Mouse (Mus musculus) urinary bladder, postnatal 14 days (tissue): ENCODE results near the gene 9030025P20Rik.
A peak's percentile ranks its signal among the peaks of the same experiment; 100 is the strongest.
"Not testable (repeated sequence)": the region's sequence is repeated elsewhere in the genome, so short reads cannot be mapped to it uniquely, and the experiment has no call there.

Source experiments
- DNase-seq: peaks from one replicate; pipeline ENCODE4 v3.0.0; 2021; ENCODE audit warnings: low spot score

Gene 9030025P20Rik

DNA sequence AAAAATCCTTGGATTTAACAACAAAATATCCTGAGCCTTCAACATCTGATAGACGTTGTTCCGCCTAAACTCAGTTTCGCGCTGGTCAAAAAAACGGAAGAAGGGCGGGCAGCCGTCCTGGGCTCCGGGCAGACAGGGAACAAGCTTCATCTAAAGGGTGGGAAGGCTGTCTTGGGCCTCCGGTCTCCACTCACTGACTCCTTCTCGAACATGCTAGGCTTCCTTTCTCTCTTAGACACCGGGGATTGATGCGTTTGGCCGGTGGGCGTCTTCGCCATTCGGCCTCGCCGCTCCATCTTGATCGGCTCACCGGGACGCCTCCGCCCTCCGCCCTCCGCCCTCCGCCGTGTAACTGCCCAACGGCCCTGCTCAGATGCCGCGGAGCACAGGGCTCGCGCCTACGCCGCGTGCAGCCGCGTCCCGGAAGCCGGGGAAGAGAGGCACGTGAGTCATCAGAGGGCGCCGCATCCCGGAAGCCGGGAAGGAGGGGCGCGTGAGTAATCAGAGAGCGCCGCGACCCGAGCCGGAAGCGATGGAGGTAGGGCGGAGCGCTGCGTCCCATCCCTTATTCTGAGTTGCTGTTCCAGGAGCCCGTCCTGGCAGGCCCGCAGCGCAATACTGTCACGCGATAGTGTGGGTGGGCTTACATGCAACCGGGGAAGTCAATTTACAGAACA lies at the start of gene 9030025P20Rik, which contains the start of gene Gm3417:
9030025P20Rik (plus strand) TSS at position 107 of the 677 bp plus-strand sequence.
Gm3417 (minus strand) TSS at position 429 of the 677 bp plus-strand sequence.
- not testable (repeated sequence) for DNase-seq

GRCm38 (mm10) chr17:14928631-14929030 lies 49.6 kb upstream of the 9030025P20Rik start:
- DNase-seq = no peak

GRCm38 (mm10) chr17:14930697-14931096 lies 47.6 kb upstream of the 9030025P20Rik start:
- no peak for DNase-seq

DNA sequence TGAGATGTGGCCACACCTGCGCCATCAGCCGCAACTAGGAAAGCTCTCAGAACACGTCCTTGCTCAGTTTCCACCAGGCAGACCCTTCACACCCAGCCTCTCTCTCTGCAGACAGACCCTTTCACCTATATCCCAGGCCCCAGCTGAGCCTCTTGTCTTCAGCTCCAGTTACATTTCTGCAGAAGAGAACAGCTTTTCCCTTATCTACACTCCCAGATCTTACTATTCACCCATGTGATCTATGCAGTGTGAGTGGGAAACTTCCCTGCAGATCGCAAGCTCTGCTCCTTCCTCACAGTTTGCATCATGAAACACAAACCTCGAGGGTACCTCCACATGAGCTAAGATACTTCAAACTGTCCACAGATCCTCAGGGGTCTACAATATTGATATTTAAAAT lies 46.8 kb upstream of the 9030025P20Rik start:
- no peak for DNase-seq

DNA sequence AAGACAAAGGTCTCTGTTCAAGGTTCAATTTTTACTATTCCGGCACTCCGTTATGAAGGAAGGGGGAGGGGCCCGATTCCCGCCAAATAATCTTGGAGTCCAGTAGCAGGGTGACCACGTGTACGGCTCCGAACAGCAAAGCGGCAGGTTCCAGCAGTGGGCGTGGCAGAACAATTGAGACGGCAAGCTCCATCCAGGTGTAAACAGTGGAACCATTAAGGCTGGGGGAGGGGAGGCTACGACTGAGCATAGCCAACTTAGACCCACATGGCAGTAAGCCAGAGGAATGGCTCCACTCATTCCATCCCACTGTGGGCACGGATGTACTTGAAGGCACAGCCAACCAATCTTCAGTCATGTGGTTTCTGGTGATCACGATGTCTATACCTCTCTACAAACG lies 43.0 kb upstream of the 9030025P20Rik start:
- DNase-seq = not testable (repeated sequence)

- no peak for DNase-seq
Measured at GRCm38 (mm10) chr17:14935841-14936605, 42.2 kb upstream of the 9030025P20Rik start.

GRCm38 (mm10) chr17:14942181-14942580 lies 36.1 kb upstream of the 9030025P20Rik start:
- DNase-seq = not testable (repeated sequence)

DNA sequence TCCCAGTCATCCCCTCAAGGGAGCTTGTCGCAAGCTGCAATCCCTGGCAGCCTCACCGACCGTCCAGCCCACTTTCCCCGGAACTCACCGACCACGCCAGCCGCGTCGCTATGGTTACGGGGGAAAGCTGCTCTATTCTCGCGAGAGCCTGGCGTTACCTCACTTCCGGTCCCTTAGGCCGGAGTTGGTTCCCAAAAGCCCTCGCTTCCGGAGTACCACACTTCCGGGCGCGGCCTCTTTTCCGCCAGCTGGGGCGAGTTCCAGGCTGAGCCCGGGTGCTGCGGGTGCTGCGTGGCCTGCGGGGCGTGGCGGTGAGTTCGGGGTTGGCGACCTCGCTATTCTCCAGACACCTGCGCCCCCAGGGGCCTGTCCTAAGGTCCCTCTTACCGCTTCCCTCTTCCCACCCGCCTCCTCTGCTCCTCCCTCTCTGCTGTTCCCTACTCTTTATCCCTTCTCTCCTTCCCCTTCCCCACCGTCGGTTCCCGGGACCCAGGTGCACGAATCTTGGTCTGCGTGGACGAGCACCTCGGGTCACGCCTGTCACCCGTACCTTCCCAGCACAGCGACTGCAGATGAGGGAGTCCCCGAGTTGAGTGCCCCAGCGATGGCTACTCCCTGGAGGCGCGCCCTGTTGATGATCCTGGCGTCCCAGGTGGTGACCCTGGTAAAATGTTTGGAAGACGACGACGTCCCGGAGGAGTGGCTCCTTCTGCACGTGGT lies 35.1 kb upstream of the 9030025P20Rik start, which contains the start of the genes Wdr27 and 1600012H06Rik:
Wdr27 (minus strand) TSS at position 150 of the 720 bp plus-strand sequence.
1600012H06Rik (plus strand) TSS at position 176 of the 720 bp plus-strand sequence.
- DNase-seq = peak; percentile 99

DNA sequence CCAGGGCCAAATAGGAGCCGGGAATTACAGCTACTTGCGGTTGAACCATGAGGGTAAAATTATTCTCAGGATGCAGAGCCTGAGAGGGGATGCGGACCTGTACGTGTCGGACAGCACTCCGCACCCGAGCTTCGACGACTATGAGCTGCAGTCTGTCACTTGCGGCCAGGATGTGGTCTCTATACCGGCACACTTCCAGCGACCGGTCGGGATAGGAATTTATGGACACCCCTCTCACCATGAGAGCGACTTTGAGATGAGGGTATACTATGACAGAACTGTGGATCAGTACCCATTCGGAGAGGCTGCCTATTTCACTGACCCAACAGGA lies 34.6 kb upstream of the 9030025P20Rik start:
- DNase-seq = no peak

- no peak for DNase-seq
Measured at GRCm38 (mm10) chr17:14944551-14944950, 33.7 kb upstream of the 9030025P20Rik start.

- DNase-seq = peak; percentile 21
Measured at GRCm38 (mm10) chr17:14949161-14949827, 29.0 kb upstream of the 9030025P20Rik start.

DNA sequence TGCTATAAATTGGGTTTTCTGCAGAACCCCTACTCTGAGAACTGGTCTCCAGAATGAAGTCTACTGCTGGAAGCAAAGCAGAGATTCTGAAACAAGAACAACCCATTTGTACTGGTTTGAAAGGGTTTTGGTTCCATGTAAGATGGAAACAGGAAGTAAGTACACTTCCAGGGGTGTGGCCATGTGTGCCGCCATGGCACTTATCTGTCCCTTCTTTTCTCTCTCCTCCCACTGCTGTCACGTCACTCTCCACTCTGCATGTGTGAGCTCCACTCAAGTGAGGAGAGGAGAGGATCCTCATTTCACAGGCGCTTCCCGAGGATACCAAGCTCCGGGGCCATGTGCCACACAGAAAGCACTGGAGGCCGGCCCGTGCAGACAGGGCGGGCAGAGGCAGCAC lies 24.8 kb upstream of the 9030025P20Rik start:
- no peak for DNase-seq

DNA sequence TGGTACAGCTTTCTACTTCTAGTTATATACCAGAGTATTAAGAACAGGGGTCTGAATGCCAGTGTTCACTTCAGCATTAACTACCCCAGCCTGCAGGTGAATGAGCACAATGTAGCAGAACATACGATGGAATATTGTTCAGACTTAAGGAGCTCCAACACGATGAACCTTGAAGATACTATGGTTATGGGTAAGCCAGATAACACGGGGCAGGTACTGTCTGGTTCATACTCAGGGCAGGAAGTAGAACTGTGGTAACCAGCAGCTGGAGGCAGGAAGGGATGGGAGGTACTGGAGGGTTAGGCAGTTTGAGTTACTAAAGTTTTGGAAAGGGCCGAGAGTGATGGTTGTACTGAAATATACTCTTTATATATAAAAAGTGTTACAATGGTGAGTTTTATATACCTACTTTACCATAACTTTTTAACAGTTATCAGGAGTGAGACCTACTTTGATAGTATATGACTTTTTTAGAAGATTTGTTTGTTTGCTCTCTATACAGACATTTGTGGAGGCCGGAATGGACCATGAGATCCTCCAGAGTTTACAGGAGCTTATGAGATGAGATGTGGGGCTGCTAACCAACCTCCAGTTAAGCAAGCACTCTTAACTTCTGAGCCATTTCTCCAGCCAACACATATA lies 19.5 kb upstream of the 9030025P20Rik start:
- no peak for DNase-seq

- DNase-seq = no peak
Measured at GRCm38 (mm10) chr17:14959979-14960378, 18.3 kb upstream of the 9030025P20Rik start.

DNA sequence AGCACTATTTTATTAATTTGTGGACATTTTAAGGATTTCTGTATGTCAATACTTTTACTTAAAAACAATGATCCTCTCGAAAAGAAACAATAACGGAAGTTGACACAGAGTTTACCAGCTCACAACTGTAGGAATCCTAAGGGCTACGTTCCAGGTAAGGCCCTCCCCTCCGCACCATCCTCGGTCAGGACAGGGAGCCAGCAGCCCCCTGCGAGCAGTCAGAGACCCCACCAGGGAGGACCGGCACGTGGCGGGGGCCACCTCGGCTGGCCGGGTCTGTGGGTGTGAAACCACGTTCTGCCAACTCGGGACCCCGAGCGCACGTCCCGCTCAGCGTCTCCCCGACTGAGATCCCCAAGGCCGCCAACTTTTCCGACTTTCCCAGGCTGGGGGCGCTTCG lies 17.7 kb upstream of the 9030025P20Rik start:
- peak; percentile 16 for DNase-seq

- peak; percentile 23 for DNase-seq
Measured at GRCm38 (mm10) chr17:14960951-14961556, 17.2 kb upstream of the 9030025P20Rik start, which contains the start of gene Phf10. Phf10 (minus strand) TSS chr17:14961273.

DNA sequence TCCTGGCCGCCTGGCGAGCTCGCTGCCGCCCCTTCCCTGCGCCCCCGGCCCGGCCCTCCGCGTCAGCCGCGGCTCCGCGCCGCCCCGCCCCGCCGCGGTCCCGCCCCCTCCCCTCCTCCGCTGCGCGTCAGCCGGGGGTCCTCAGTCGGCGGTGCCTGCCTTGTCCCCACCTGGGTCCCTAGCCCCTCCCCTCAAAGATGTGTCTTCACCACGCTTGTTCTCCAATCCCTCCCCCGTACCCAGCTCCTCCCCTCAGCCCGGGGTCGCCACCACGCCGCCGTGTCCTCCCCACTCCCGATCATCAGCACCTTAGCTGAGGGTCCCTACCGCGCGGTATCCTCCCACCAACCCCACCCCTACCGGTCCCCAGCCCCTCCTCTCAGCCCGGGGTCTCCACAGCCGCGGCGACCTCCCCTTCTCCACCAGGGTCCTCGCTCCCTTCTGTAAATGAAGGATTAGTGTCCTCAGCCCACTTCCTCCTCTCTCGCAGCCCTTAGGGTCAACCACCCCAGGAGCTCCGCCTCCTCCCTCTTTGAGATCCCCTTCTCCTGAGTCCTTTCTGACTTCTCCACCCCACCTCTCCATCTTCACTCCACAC lies 16.6 kb upstream of the 9030025P20Rik start:
- DNase-seq = not testable (repeated sequence)

GRCm38 (mm10) chr17:14968373-14968913 lies 9.8 kb upstream of the 9030025P20Rik start:
- DNase-seq = not testable (repeated sequence)

GRCm38 (mm10) chr17:14977718-14978361 lies 428 bp upstream of the 9030025P20Rik start:
- DNase-seq = not testable (repeated sequence)
